Mouse (Mus musculus) cerebellum, postnatal 10 days (tissue): ENCODE results near the gene Mycbp2.

Experiments
- DNase-seq, 2 experiments: peaks; one replicate each; pipeline ENCODE4 v3.0.0; 2021; ENCODE audit warnings: mixed read lengths in 2 of 2

The Mycbp2 gene

GRCm38 (mm10) chr14:103101171-103101570, 245.4 kb downstream of the Mycbp2 start:
- no peak for DNase-seq

- no peak for DNase-seq
Observed at GRCm38 (mm10) chr14:103100296-103100695, 246.3 kb downstream of the Mycbp2 start.

GRCm38 (mm10) chr14:103099238-103099933, 247.2 kb downstream of the Mycbp2 start, which contains the start of gene Fbxl3:
Gene Fbxl3, minus strand, starts transcription at chr14:103099566.
- DNase-seq = peak; percentile 91 to 92

GRCm38 (mm10) chr14:103098587-103099235, 247.9 kb downstream of the Mycbp2 start:
- peak; percentile 93 to 95 for DNase-seq

GRCm38 (mm10) chr14:103098213-103098586, 248.4 kb downstream of the Mycbp2 start:
- no peak for DNase-seq

GRCm38 (mm10) chr14:103096621-103097020, 250.0 kb downstream of the Mycbp2 start:
- DNase-seq = peak in 1 of 2 experiments; percentile 38

- no peak for DNase-seq
Observed at GRCm38 (mm10) chr14:103095826-103096225, 250.8 kb downstream of the Mycbp2 start.

GRCm38 (mm10) chr14:103095036-103095435, 251.6 kb downstream of the Mycbp2 start:
- DNase-seq = no peak

- DNase-seq = no peak
Observed at GRCm38 (mm10) chr14:103093670-103094069, 252.9 kb downstream of the Mycbp2 start.

GRCm38 (mm10) chr14:103093236-103093635, 253.4 kb downstream of the Mycbp2 start:
- no peak for DNase-seq

- peak; percentile 72 to 83 for DNase-seq
Observed at GRCm38 (mm10) chr14:103088624-103089023, 258.0 kb downstream of the Mycbp2 start.

- no peak for DNase-seq
Observed at GRCm38 (mm10) chr14:103087846-103088245, 258.8 kb downstream of the Mycbp2 start.

GRCm38 (mm10) chr14:103086671-103087324, 259.8 kb downstream of the Mycbp2 start:
- no peak for DNase-seq

- DNase-seq = no peak
Observed at GRCm38 (mm10) chr14:103085840-103086533, 260.6 kb downstream of the Mycbp2 start.

GRCm38 (mm10) chr14:103079209-103079977, 267.2 kb downstream of the Mycbp2 start:
- DNase-seq = peak; percentile 81 to 87

- peak; percentile 20 to 43 for DNase-seq
Observed at GRCm38 (mm10) chr14:103078006-103078912, 268.4 kb downstream of the Mycbp2 start.

- DNase-seq = no peak
Observed at GRCm38 (mm10) chr14:103077272-103078005, 269.2 kb downstream of the Mycbp2 start.

- DNase-seq = no peak
Observed at GRCm38 (mm10) chr14:103075166-103075565, 271.4 kb downstream of the Mycbp2 start.

GRCm38 (mm10) chr14:103073825-103074224, 272.8 kb downstream of the Mycbp2 start:
- DNase-seq = no peak

- no peak for DNase-seq
Observed at GRCm38 (mm10) chr14:103072731-103073130, 273.9 kb downstream of the Mycbp2 start.
